Mouse (Mus musculus): Measurements from ENCODE around the gene Uaca. TPM values are rescaled to one million over a fixed set of nuclear protein-coding genes. Genes with fewer than 3 reads are reported as not detected.

Gene Uaca
- polyA plus RNA-seq, 2 experiments, result 0.62 to 1.9 TPM

GRCm38 (mm10) chr9:60893511-60893910, 99.2 kb downstream of the Uaca start:
- no peaks in the 10 kb centered on the region for H3K9me3 ChIP-seq (ENCODE audit: control insufficient read depth, low read length)
- no peak overlapping the region for H3K9ac ChIP-seq (replicated peaks)
- no peak overlapping the region for H3K27ac ChIP-seq
- no peaks in the 10 kb centered on the region for H3K36me3 ChIP-seq (replicated peaks; ENCODE audit: control insufficient read depth, insufficient read depth, low read depth)
- DNase-seq (ENCODE audit: low read depth in 3 of 3, low spot score in 3 of 3), result no peak
- H3K4me1 ChIP-seq (replicated peaks; ENCODE audit: control insufficient read depth in 2 of 2, insufficient read depth in 2 of 2, low read length in 1 of 2), result no peaks in the 10 kb centered on the region
- no peak for TF ChIP-seq CTCF (IDR thresholded peaks at IDR 0.05; ENCODE audit: low read depth)
- TF ChIP-seq EP300 (IDR thresholded peaks at IDR 0.05; ENCODE audit: low read depth), result no peak
- 67% methylated on average over 6 of the region's 6 CpGs for WGBS (ENCODE audit: insufficient replicate concordance)
- H3K4me3 ChIP-seq (ENCODE audit: insufficient read depth in 1 of 2, low read depth in 2 of 2, low read length in 2 of 2), result no peak overlapping the region
- H3K4me2 ChIP-seq (ENCODE audit: low read depth), result no peak overlapping the region
- no peak for ATAC-seq (ENCODE audit: insufficient read depth)
- no peaks in the 10 kb centered on the region for H3K27me3 ChIP-seq (ENCODE audit: control insufficient read depth, insufficient read depth, low read length)

- Histone ChIP-seq H3K4me2 (ENCODE audit: low read depth) (no peak overlapping the region), H3K9ac (replicated peaks) (no peak overlapping the region), H3K36me3 (replicated peaks; ENCODE audit: control insufficient read depth, insufficient read depth, low read depth) (no peaks in the 10 kb centered on the region), H3K27me3 (ENCODE audit: control insufficient read depth, insufficient read depth, low read length) (no peaks in the 10 kb centered on the region), H3K27ac (no peak overlapping the region), H3K9me3 (ENCODE audit: control insufficient read depth, low read length) (no peaks in the 10 kb centered on the region), H3K4me3 (ENCODE audit: insufficient read depth in 1 of 2, low read depth in 2 of 2, low read length in 2 of 2) (no peak overlapping the region), H3K4me1 (replicated peaks; ENCODE audit: control insufficient read depth in 2 of 2, insufficient read depth in 2 of 2, low read length in 1 of 2) (no peaks in the 10 kb centered on the region)
- ATAC-seq (ENCODE audit: insufficient read depth), result no peak
- TF ChIP-seq EP300 (IDR thresholded peaks at IDR 0.05; ENCODE audit: low read depth), result no peak
- TF ChIP-seq CTCF (IDR thresholded peaks at IDR 0.05; ENCODE audit: low read depth), result peak; percentile 58
- no peak for DNase-seq (ENCODE audit: low read depth in 3 of 3, low spot score in 3 of 3)
- 42% methylated on average over 8 of the region's 8 CpGs for WGBS (ENCODE audit: insufficient replicate concordance)
Measured at GRCm38 (mm10) chr9:60895486-60896110, 101.3 kb downstream of the Uaca start.

GRCm38 (mm10) chr9:60898291-60899020, 104.1 kb downstream of the Uaca start:
- Histone ChIP-seq H3K9ac (replicated peaks) (no peak overlapping the region), H3K27ac (no peak overlapping the region), H3K9me3 (ENCODE audit: control insufficient read depth, low read length) (no peaks in the 10 kb centered on the region), H3K4me1 (replicated peaks; ENCODE audit: control insufficient read depth in 2 of 2, insufficient read depth in 2 of 2, low read length in 1 of 2) (no peaks in the 10 kb centered on the region), H3K4me3 (ENCODE audit: insufficient read depth in 1 of 2, low read depth in 2 of 2, low read length in 2 of 2) (no peak overlapping the region), H3K4me2 (ENCODE audit: low read depth) (no peak overlapping the region), H3K36me3 (replicated peaks; ENCODE audit: control insufficient read depth, insufficient read depth, low read depth) (no peaks in the 10 kb centered on the region), H3K27me3 (ENCODE audit: control insufficient read depth, insufficient read depth, low read length) (no peaks in the 10 kb centered on the region)
- ATAC-seq (ENCODE audit: insufficient read depth), result no peak
- no peak for DNase-seq (ENCODE audit: low read depth in 3 of 3, low spot score in 3 of 3)
- TF ChIP-seq CTCF (IDR thresholded peaks at IDR 0.05; ENCODE audit: low read depth) (no peak), EP300 (IDR thresholded peaks at IDR 0.05; ENCODE audit: low read depth) (no peak)
- 60% methylated on average over 5 of the region's 5 CpGs for WGBS (ENCODE audit: insufficient replicate concordance)

GRCm38 (mm10) chr9:60899201-60899600, 104.9 kb downstream of the Uaca start:
- WGBS (ENCODE audit: insufficient replicate concordance), result 56% methylated on average over 4 of the region's 4 CpGs
- Histone ChIP-seq H3K27me3 (ENCODE audit: control insufficient read depth, insufficient read depth, low read length) (no peaks in the 10 kb centered on the region), H3K36me3 (replicated peaks; ENCODE audit: control insufficient read depth, insufficient read depth, low read depth) (no peaks in the 10 kb centered on the region), H3K9ac (replicated peaks) (no peak overlapping the region), H3K4me3 (ENCODE audit: insufficient read depth in 1 of 2, low read depth in 2 of 2, low read length in 2 of 2) (no peak overlapping the region), H3K4me2 (ENCODE audit: low read depth) (no peak overlapping the region), H3K27ac (no peak overlapping the region), H3K4me1 (replicated peaks; ENCODE audit: control insufficient read depth in 2 of 2, insufficient read depth in 2 of 2, low read length in 1 of 2) (no peaks in the 10 kb centered on the region), H3K9me3 (ENCODE audit: control insufficient read depth, low read length) (no peaks in the 10 kb centered on the region)
- TF ChIP-seq EP300 (IDR thresholded peaks at IDR 0.05; ENCODE audit: low read depth) (no peak), CTCF (IDR thresholded peaks at IDR 0.05; ENCODE audit: low read depth) (no peak)
- DNase-seq (ENCODE audit: low read depth in 3 of 3, low spot score in 3 of 3) (no peak), ATAC-seq (ENCODE audit: insufficient read depth) (no peak)

- Histone ChIP-seq H3K9ac (replicated peaks) (no peak overlapping the region), H3K4me2 (ENCODE audit: low read depth) (no peak overlapping the region), H3K36me3 (replicated peaks; ENCODE audit: control insufficient read depth, insufficient read depth, low read depth) (no peaks in the 10 kb centered on the region), H3K27me3 (ENCODE audit: control insufficient read depth, insufficient read depth, low read length) (no peaks in the 10 kb centered on the region), H3K4me3 (ENCODE audit: insufficient read depth in 1 of 2, low read depth in 2 of 2, low read length in 2 of 2) (no peak overlapping the region), H3K4me1 (replicated peaks; ENCODE audit: control insufficient read depth in 2 of 2, insufficient read depth in 2 of 2, low read length in 1 of 2) (no peaks in the 10 kb centered on the region), H3K27ac (no peak overlapping the region), H3K9me3 (ENCODE audit: control insufficient read depth, low read length) (no peaks in the 10 kb centered on the region)
- TF ChIP-seq CTCF (IDR thresholded peaks at IDR 0.05; ENCODE audit: low read depth), result no peak
- DNase-seq (ENCODE audit: low read depth in 3 of 3, low spot score in 3 of 3) (no peak), ATAC-seq (ENCODE audit: insufficient read depth) (no peak)
- 47% methylated on average over 3 of the region's 3 CpGs for WGBS (ENCODE audit: insufficient replicate concordance)
Measured at GRCm38 (mm10) chr9:60899797-60900459, 105.6 kb downstream of the Uaca start.

Measured in liver, embryonic 14.5 days (tissue).